Mouse (Mus musculus): ENCODE results near the gene 1190007I07Rik. TPM values are rescaled to one million over a fixed set of nuclear protein-coding genes. Genes with fewer than 3 reads are reported as not detected.
"Not testable (repeated sequence)": the region's sequence is repeated elsewhere in the genome, so short reads cannot be mapped to it uniquely, and the experiment has no call there.

Gene 1190007I07Rik
- polyA plus RNA-seq, 1 experiment from 2014 or later: 37.5 TPM

DNA sequence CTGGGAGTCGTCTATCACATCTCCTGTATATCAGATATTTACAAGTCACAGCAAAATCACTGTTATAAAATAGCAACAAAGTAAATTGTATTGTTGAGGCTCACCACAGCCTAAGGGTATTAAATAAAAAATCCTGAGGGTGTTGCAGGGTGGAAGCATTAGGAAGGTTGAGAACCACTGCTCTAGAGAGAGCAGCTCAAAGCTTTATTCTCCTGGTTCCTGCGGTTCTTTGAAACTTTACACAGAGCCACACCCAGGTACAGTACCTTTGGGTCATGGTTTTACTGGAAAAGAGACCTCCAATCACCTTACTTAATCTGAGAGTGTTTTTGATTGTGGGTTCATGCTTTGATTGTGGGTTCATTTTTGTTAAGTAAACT, 515 bp upstream of the 1190007I07Rik start:
- H3K27ac ChIP-seq (ENCODE audit: poor library complexity, severe bottlenecking): peak overlapping the region; percentile 71
- not testable (repeated sequence) for H3K9me3 ChIP-seq (replicated peaks); H3K27me3 ChIP-seq (replicated peaks); H3K4me1 ChIP-seq (replicated peaks)
- peak; percentile 9; the same call in 1 of the 2 replicates for ATAC-seq (ENCODE audit: insufficient number of reproducible peaks, low FRiP score)
- WGBS: 1% methylated on average over 2 of the region's 2 CpGs
- peaks cover 11% of the 10 kb centered on the region; the same call in 1 of the 2 replicates for H3K36me3 ChIP-seq
- peak overlapping the region; percentile 73 for H3K4me2 ChIP-seq
- H3K9ac ChIP-seq: peak overlapping the region; percentile 81; the same call in 1 of the 2 replicates
- H3K4me3 ChIP-seq: peak overlapping the region; percentile 86

DNA sequence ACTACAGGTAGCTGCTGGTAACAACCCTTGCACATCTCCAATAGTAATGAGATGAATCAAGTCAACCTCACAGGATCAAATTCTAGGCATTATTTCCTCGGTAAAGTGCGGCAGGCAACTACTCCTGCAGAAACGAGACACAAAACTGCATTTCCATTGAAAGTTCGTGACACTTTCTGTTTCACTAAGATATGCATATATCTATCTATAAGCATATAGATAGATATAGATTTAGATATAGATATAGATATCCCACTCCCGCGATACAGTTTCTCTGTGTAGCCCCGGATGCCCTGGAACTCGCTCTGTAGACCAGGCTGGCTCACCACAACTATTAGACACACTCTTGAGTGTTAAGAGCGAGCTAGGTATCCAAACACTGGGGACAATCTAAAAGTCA, 793 bp downstream of the 1190007I07Rik start:
- no peak overlapping the region for H3K27ac ChIP-seq (ENCODE audit: poor library complexity, severe bottlenecking)
- ATAC-seq (ENCODE audit: insufficient number of reproducible peaks, low FRiP score): no peak

DNA sequence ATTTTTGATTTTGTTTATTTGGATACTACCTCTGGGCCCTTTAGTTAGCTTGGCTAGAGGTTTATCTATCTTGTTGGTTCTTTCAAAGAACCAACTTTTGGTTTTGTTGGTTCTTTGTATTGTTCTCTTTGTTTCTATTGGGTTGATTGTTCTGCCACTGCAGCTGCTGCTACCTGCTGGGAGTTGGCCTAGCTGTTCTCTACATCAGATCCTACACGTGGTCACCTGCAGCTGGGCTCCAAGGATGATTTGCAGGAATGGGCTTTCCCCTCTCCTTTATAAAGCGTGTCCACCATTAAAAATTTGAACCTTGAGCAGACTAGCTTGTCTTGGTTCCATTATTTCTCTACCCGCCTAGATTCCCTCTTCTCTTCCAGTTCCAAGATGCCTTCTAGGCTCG, 28.6 kb downstream of the 1190007I07Rik start:
- not testable (repeated sequence) for H3K36me3 ChIP-seq; ATAC-seq (ENCODE audit: insufficient number of reproducible peaks, low FRiP score); H3K4me2 ChIP-seq; H3K4me3 ChIP-seq; H3K9ac ChIP-seq; H3K4me1 ChIP-seq (replicated peaks); H3K9me3 ChIP-seq (replicated peaks); H3K27ac ChIP-seq (ENCODE audit: poor library complexity, severe bottlenecking); H3K27me3 ChIP-seq (replicated peaks)
- 63% methylated on average over 4 of the region's 4 CpGs for WGBS

More for the DNA sequence above, 793 bp downstream of the 1190007I07Rik start:
- peaks cover 4% of the 10 kb centered on the region; the same call in 1 of the 2 replicates for H3K4me1 ChIP-seq (replicated peaks)
- H3K4me2 ChIP-seq: peak overlapping the region; percentile 73
- no peaks in the 10 kb centered on the region for H3K9me3 ChIP-seq (replicated peaks)
- H3K36me3 ChIP-seq: peaks cover 14% of the 10 kb centered on the region; the same call in 1 of the 2 replicates
- H3K4me3 ChIP-seq: peak overlapping the region; percentile 86
- peak overlapping the region; percentile 81 for H3K9ac ChIP-seq
- H3K27me3 ChIP-seq (replicated peaks): no peaks in the 10 kb centered on the region
- WGBS: 28% methylated on average over 9 of the region's 9 CpGs

DNA sequence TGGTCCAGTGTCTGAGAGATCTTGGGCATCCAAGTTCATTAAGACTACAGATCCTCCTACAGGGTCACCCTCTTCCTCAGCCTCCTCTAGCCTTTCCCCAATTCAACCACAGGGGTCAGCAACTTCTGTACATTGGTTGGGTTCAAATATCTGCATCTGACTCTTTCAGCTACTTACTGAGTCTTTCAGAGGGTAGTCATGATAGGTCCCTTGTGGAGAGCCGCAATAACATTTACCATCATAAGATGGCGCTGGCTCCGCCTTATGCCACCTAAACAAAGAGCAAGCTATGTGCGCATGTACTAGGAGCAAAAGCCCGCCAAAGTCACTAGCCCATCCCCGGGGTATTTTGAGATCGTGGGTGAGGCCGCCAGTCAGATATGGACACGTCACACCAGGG, 33.4 kb downstream of the 1190007I07Rik start:
- WGBS: 73% methylated on average over 9 of the region's 9 CpGs
- not testable (repeated sequence) for H3K27ac ChIP-seq (ENCODE audit: poor library complexity, severe bottlenecking); H3K36me3 ChIP-seq; H3K4me1 ChIP-seq (replicated peaks); H3K4me2 ChIP-seq; ATAC-seq (ENCODE audit: insufficient number of reproducible peaks, low FRiP score); H3K9ac ChIP-seq; H3K4me3 ChIP-seq; H3K9me3 ChIP-seq (replicated peaks); H3K27me3 ChIP-seq (replicated peaks)

DNA sequence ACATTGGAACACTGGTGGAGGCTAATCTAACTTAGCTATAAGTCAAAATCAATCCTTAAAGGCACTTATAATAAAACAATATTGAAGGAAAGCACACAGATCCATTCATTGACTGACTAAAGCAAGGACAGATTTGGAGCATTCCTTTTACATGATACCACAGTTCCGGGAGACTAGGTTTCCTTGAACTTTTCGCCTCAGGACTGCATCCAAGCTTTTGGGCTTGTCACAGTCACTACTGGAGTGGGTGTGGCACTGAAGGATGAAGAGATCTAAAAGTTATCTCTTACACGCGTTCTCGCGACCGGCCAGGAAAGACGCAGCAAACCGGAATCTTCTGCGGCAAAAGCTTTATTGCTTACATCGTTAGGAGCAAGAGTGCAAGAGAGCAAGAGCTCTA, 51.9 kb downstream of the 1190007I07Rik start:
- H3K27ac ChIP-seq (ENCODE audit: poor library complexity, severe bottlenecking); H3K4me3 ChIP-seq; H3K9ac ChIP-seq; H3K36me3 ChIP-seq; H3K4me2 ChIP-seq; ATAC-seq (ENCODE audit: insufficient number of reproducible peaks, low FRiP score); H3K27me3 ChIP-seq (replicated peaks); H3K4me1 ChIP-seq (replicated peaks): not testable (repeated sequence)
- H3K9me3 ChIP-seq (replicated peaks): peaks cover 10% of the 10 kb centered on the region
- WGBS: 91% methylated on average over 11 of the region's 11 CpGs

Other genes with a start within 250 kb of the 1190007I07Rik start
- gene Gm1553, start 130.6 kb downstream of the 1190007I07Rik start, polyA plus RNA-seq (2016; fragmentation: Nextera tagmentation; extraction: Ambion mirVana): not detected in 2 replicates
- 112 and 115 TPM in 2 replicates for gene Tdg, start 6.6 kb upstream of the 1190007I07Rik start, polyA plus RNA-seq (2016; fragmentation: Nextera tagmentation; extraction: Ambion mirVana)
- 2.1 and 2.6 TPM in 2 replicates for gene Glt8d2, start 67.4 kb upstream of the 1190007I07Rik start, polyA plus RNA-seq (2016; fragmentation: Nextera tagmentation; extraction: Ambion mirVana)
- 52.0 and 53.5 TPM in 2 replicates for gene Hcfc2, start 72.9 kb upstream of the 1190007I07Rik start, polyA plus RNA-seq (2016; fragmentation: Nextera tagmentation; extraction: Ambion mirVana)
- gene Nfyb, start 140.9 kb upstream of the 1190007I07Rik start, polyA plus RNA-seq (2016; fragmentation: Nextera tagmentation; extraction: Ambion mirVana): 28.1 and 29.3 TPM in 2 replicates
- gene Txnrd1, start 210.7 kb upstream of the 1190007I07Rik start, polyA plus RNA-seq (2016; fragmentation: Nextera tagmentation; extraction: Ambion mirVana): 90.9 and 92.6 TPM in 2 replicates
- gene Eid3, start 243.4 kb upstream of the 1190007I07Rik start, polyA plus RNA-seq (2016; fragmentation: Nextera tagmentation; extraction: Ambion mirVana): 0.31 and 0.39 TPM in 2 replicates